Mouse (Mus musculus): ENCODE measurements around the gene Cct4.

GRCm38 (mm10) chr11:22981984-22982757 is 8.1 kb upstream of the Cct4 start, which contains the start of the genes Gm28048 and Commd1:
- TF ChIP-seq CTCF (IDR thresholded peaks at IDR 0.05; ENCODE audit: low read depth) (peak; percentile 70), EP300 (IDR thresholded peaks at IDR 0.05; ENCODE audit: low read depth) (no peak)

All from liver, postnatal 0 days (tissue).